Mouse (Mus musculus) T-helper 2 cell (primary cell): Measurements from ENCODE around the gene D17Wsu92e.

ENCODE experiments used
- in situ Hi-C: fragments of 300-600 bp; cut with MboI, MseI; formaldehyde crosslinking; loops from one replicate; pipeline ENCODE4 v1.15.1; 2025; ENCODE audit warnings: high pct_unique_total_duplicates

D17Wsu92e gene

DNA sequence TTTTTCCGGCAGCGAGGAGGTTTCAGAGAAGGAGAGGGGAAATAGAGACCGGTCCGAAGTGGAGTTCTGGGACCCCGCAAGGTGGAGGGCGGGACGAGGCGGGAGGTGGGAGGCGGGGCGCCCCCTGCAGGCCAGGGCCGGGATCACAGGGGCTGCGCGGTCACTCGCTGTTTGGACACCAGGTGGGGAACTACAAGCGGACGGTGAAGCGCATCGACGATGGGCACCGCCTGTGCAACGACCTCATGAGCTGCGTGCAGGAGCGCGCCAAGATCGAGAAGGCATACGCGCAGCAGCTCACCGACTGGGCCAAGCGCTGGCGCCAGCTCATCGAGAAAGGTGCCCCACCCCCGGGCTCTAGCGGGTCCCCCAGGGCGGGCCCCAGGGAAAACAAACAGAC lies 117.9 kb downstream of the D17Wsu92e start:
- in situ Hi-C loops: loop anchor here (5.0 kb wide), 1 partner anchor 45 kb away; the partner anchor contains the start of gene Pacsin1

- in situ Hi-C loops: loop anchor here (5.0 kb wide), 1 partner anchor 45 kb away; the partner anchor contains the start of gene Pacsin1
Measured at GRCm38 (mm10) chr17:27701856-27702255, 118.6 kb downstream of the D17Wsu92e start.
